Mouse (Mus musculus) lung, postnatal 0 days (tissue): Measurements from ENCODE around the gene Proser2.

Experiments
- CTCF ChIP-seq: IDR thresholded peaks from 2 replicates; pipeline ENCODE4 v1.5.1; 2016; ENCODE audit warnings: antibody characterized with exemption, mild to moderate bottlenecking
- EP300 ChIP-seq: IDR thresholded peaks from 2 replicates; pipeline ENCODE4 v1.6.1; 2016; ENCODE audit warnings: antibody characterized with exemption, mild to moderate bottlenecking, control low read depth

GRCm38 (mm10) chr2:6133871-6134270, 3.9 kb upstream of the Proser2 start:
- no peak for TF ChIP-seq CTCF
- TF ChIP-seq EP300: no peak
